Mouse (Mus musculus) intestine, postnatal 0 days (tissue): ENCODE results near the gene Pigo. TPM values are rescaled to one million over a fixed set of nuclear protein-coding genes. Genes with fewer than 3 reads are reported as not detected.

Experiments used
- ATAC-seq: fragments of 200-750 bp; cut with Nextera tagmentation; 2 replicates; pipeline ENCODE4 v1.8.0; 2017; ENCODE audit warnings: mild to moderate bottlenecking, moderate TSS enrichment, moderate library complexity
- H3K27ac ChIP-seq: fragments of 300-500 bp; sonication (generic); 2 replicates; pipeline ENCODE4 v1.5.1; 2014; ENCODE audit warnings: mild to moderate bottlenecking, low read depth, low read length, moderate library complexity
- H3K27me3 ChIP-seq: fragments of 300-500 bp; sonication (generic); replicated peaks from 2 replicates; pipeline ENCODE4 v1.6.1; 2014; ENCODE audit warnings: low read length, mixed read lengths; ENCODE audit not compliant: control insufficient read depth, insufficient read depth
- H3K36me3 ChIP-seq: fragments of 300-500 bp; sonication (generic); 2 replicates; pipeline ENCODE4 v1.6.1; 2014; ENCODE audit warnings: mild to moderate bottlenecking, moderate library complexity; ENCODE audit not compliant: control insufficient read depth, insufficient read depth
- H3K4me1 ChIP-seq: fragments of 300-500 bp; sonication (generic); replicated peaks from 2 replicates; pipeline ENCODE4 v1.6.1; 2014; ENCODE audit warnings: antibody characterized with exemption, low read length, mixed read lengths; ENCODE audit not compliant: control insufficient read depth, insufficient read depth
- H3K4me2 ChIP-seq: fragments of 300-500 bp; sonication (generic); replicated peaks from 2 replicates; pipeline ENCODE4 v1.6.1; 2014; ENCODE audit warnings: low read depth, mild to moderate bottlenecking, moderate library complexity
- H3K4me3 ChIP-seq: fragments of 300-500 bp; sonication (generic); 2 replicates; pipeline ENCODE4 v1.5.1; 2014; ENCODE audit warnings: low read depth, low read length
- H3K9ac ChIP-seq: fragments of 300-500 bp; sonication (generic); 2 replicates; pipeline ENCODE4 v1.6.1; 2014; ENCODE audit warnings: mild to moderate bottlenecking, low read depth, low read length
- H3K9me3 ChIP-seq: fragments of 300-500 bp; sonication (generic); 2 replicates; pipeline ENCODE4 v1.6.1; 2016; ENCODE audit warnings: mixed run types; ENCODE audit not compliant: control insufficient read depth
- CTCF ChIP-seq: sonication (generic); IDR thresholded peaks from 2 replicates; pipeline ENCODE4 v1.5.1; 2016; ENCODE audit warnings: low read depth, mild to moderate bottlenecking, control low read depth, antibody characterized with exemption, moderate library complexity
- WGBS: fragments of 180-500 bp; shearing (Covaris S2); extraction: QIAGEN DNeasy Blood & Tissue Kit; methylation state at CpG from one replicate; pipeline ENCODE4 v1.1.7; 2014; 5-methylcytosine and 5-hydroxymethylcytosine counted together
- polyA plus RNA-seq: library from polyadenylated mRNA; unstranded; fragments of >200 nt; fragmentation: Nextera tagmentation; extraction: Ambion mirVana; gene quantifications from 2 replicates; pipeline ENCODE4 v1.2.1, GENCODE M21; 2015

Gene Pigo
- polyA plus RNA-seq, 1 experiment from 2014 or later: 15.4 TPM

DNA sequence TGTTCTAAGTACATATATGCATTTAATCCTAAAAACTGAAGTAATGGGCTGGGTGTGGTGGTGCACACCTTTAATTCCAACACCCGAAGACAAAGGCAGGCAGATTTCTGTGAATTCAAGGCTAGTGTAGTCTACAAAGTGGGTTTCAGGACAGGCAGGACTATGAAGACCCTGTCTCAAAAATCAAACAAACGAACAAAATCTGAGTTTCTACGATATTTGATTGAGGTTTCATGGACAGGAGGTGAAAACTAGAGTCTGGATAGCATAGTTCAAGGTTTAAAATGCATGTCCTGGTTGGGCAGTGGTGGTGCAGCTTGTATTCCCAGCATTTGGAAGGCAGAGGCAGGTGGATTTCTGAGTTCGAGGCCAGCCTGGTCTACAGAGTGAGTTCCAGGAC is 56.3 kb downstream of the Pigo start, which contains the start of gene 1700022I11Rik:
Gene 1700022I11Rik, plus strand, starts transcription at position 301 of the 400 bp plus-strand sequence.
- Histone ChIP-seq H3K9ac (no peak within 1 kb of the TSS), H3K9me3 (no peaks in the 10 kb centered on the region), H3K27me3 (peaks cover 3% of the 10 kb centered on the region; the same call in 1 of the 2 replicates), H3K4me2 (no peak within 1 kb of the TSS), H3K36me3 (no peaks in the 10 kb centered on the region), H3K27ac (no peak within 1 kb of the TSS), H3K4me1 (no peaks in the 10 kb centered on the region), H3K4me3 (no peak within 1 kb of the TSS)
- 91% methylated on average over 4 of the region's 4 CpGs for WGBS
- no peak for ATAC-seq
- TF ChIP-seq CTCF: no peak

Other genes starting within 250 kb of the Pigo start
- gene Fam205a1, start 171.9 kb downstream of the Pigo start, polyA plus RNA-seq: not detected in 2 replicates
- gene Gm12394, start 169.0 kb downstream of the Pigo start, polyA plus RNA-seq: 0.05 and 0.12 TPM in 2 replicates
- gene Fam205c, start 151.6 kb downstream of the Pigo start, polyA plus RNA-seq: 0.16 TPM in 1 of 2 replicates, not detected in the other
- 0.73 and 1.0 TPM in 2 replicates for gene Phf24, start 109.2 kb downstream of the Pigo start, polyA plus RNA-seq
- 7.5 and 8.8 TPM in 2 replicates for gene Dnajb5, start 76.0 kb downstream of the Pigo start, polyA plus RNA-seq
- 0.43 TPM in 1 of 2 replicates, not detected in the other for gene 1700022I11Rik, start 56.2 kb downstream of the Pigo start, polyA plus RNA-seq
- gene Vcp, start 25.3 kb downstream of the Pigo start, polyA plus RNA-seq: 205 and 207 TPM in 2 replicates
- gene Fancg, start 15.3 kb downstream of the Pigo start, polyA plus RNA-seq: 5.2 and 6.2 TPM in 2 replicates
- 119 and 120 TPM in 2 replicates for gene Stoml2, start 5.9 kb upstream of the Pigo start, polyA plus RNA-seq
- 5.9 and 6.3 TPM in 2 replicates for gene Fam214b, start 20.4 kb upstream of the Pigo start, polyA plus RNA-seq
- 1.5 TPM in 2 replicates for gene Unc13b, start 33.1 kb upstream of the Pigo start, polyA plus RNA-seq
- gene Atp8b5, start 241.3 kb upstream of the Pigo start, polyA plus RNA-seq: 1.0 and 1.1 TPM in 2 replicates